Mouse (Mus musculus) kidney, postnatal 4 days (tissue): ENCODE results near the gene Phlda3.

Source experiments
- DNase-seq, 2 experiments: peaks; one replicate each; pipeline ENCODE4 v3.0.0; 2021; ENCODE audit warnings: mixed read lengths in 2 of 2

The Phlda3 gene

GRCm38 (mm10) chr1:135760216-135760615 is 5.7 kb upstream of the Phlda3 start:
- no peak for DNase-seq

GRCm38 (mm10) chr1:135761728-135762127 is 4.2 kb upstream of the Phlda3 start:
- DNase-seq: no peak

GRCm38 (mm10) chr1:135763503-135764205 is 2.3 kb upstream of the Phlda3 start:
- DNase-seq: peak; percentile 57 to 65

GRCm38 (mm10) chr1:135764206-135764528 is 1.8 kb upstream of the Phlda3 start:
- no peak for DNase-seq

GRCm38 (mm10) chr1:135766592-135767306 is 830 bp downstream of the Phlda3 start:
- DNase-seq: peak; percentile 44 to 57

- DNase-seq: peak in 1 of 2 experiments; percentile 28
These were observed 1.5 kb downstream of the Phlda3 start for GRCm38 (mm10) chr1:135767324-135767890.

- DNase-seq: no peak
These were observed 2.5 kb downstream of the Phlda3 start for GRCm38 (mm10) chr1:135768400-135768799.

GRCm38 (mm10) chr1:135770237-135770636 is 4.3 kb downstream of the Phlda3 start:
- DNase-seq: no peak

GRCm38 (mm10) chr1:135770896-135771572 is 5.1 kb downstream of the Phlda3 start:
- DNase-seq: peak; percentile 41 to 54

GRCm38 (mm10) chr1:135771573-135771970 is 5.7 kb downstream of the Phlda3 start:
- no peak for DNase-seq

GRCm38 (mm10) chr1:135776596-135776995 is 10.7 kb downstream of the Phlda3 start:
- peak; percentile 34 to 50 for DNase-seq

GRCm38 (mm10) chr1:135777046-135777445 is 11.1 kb downstream of the Phlda3 start:
- no peak for DNase-seq

- DNase-seq: peak; percentile 74 to 82
These were observed 13.0 kb downstream of the Phlda3 start, which contains the start of gene Tnni1 for GRCm38 (mm10) chr1:135778780-135779535. Gene Tnni1, plus strand, starts transcription at chr1:135779434.

GRCm38 (mm10) chr1:135780649-135781048 is 14.7 kb downstream of the Phlda3 start:
- no peak for DNase-seq

- peak; percentile 89 to 90 for DNase-seq
These were observed 15.3 kb downstream of the Phlda3 start for GRCm38 (mm10) chr1:135781220-135781619.

GRCm38 (mm10) chr1:135782816-135783215 is 16.9 kb downstream of the Phlda3 start:
- no peak for DNase-seq

- DNase-seq: peak; percentile 85 to 90
These were observed 21.9 kb downstream of the Phlda3 start for GRCm38 (mm10) chr1:135787799-135788198.

GRCm38 (mm10) chr1:135788708-135789107 is 22.8 kb downstream of the Phlda3 start:
- peak; percentile 71 to 78 for DNase-seq

GRCm38 (mm10) chr1:135789815-135790214 is 23.9 kb downstream of the Phlda3 start:
- peak; percentile 90 to 91 for DNase-seq

- no peak for DNase-seq
These were observed 26.4 kb downstream of the Phlda3 start for GRCm38 (mm10) chr1:135792143-135792939.

GRCm38 (mm10) chr1:135793370-135794215 is 27.7 kb downstream of the Phlda3 start:
- peak; percentile 75 to 85 for DNase-seq
